Mouse (Mus musculus) myocyte (in vitro differentiated cells): Measurements from ENCODE around the gene Gpi1.

ENCODE experiments used
- CEBPB ChIP-seq: IDR thresholded peaks from 2 replicates; pipeline ENCODE4 v1.6.1; 2011; ENCODE audit warnings: mild to moderate bottlenecking, moderate library complexity; ENCODE audit not compliant: poor library complexity, insufficient read depth, severe bottlenecking
- E2F4 ChIP-seq: IDR thresholded peaks from one replicate; pipeline ENCODE4 v1.6.1; 2011; ENCODE audit warnings: mild to moderate bottlenecking, control low read depth, moderate library complexity; ENCODE audit not compliant: insufficient read depth
- MAX ChIP-seq: IDR thresholded peaks from one replicate; pipeline ENCODE4 v1.6.1; 2011; ENCODE audit warnings: low read depth, mild to moderate bottlenecking, control low read depth
- MYOD1 ChIP-seq, 3 experiments: IDR thresholded peaks; one replicate each; pipeline ENCODE4 v1.6.1; 2011; ENCODE audit warnings: control low read depth in 2 of 3, low read depth in 2 of 3, mild to moderate bottlenecking in 2 of 3, moderate library complexity in 1 of 3; ENCODE audit not compliant: insufficient read length in 2 of 3, control insufficient read depth in 1 of 3
- MYOG ChIP-seq, 3 experiments: IDR thresholded peaks; one replicate each; pipeline ENCODE4 v1.6.1; 2011; ENCODE audit warnings: control low read depth in 2 of 3, low read depth in 2 of 3, mild to moderate bottlenecking in 2 of 3; ENCODE audit not compliant: insufficient read length in 2 of 3, control insufficient read depth in 1 of 3, insufficient read depth in 1 of 3
- POLR2A ChIP-seq: IDR thresholded peaks from one replicate; pipeline ENCODE4 v1.6.1; 2011; ENCODE audit warnings: low read depth, mild to moderate bottlenecking, control low read depth, moderate library complexity; ENCODE audit not compliant: insufficient read length
- TCF12 ChIP-seq: IDR thresholded peaks from one replicate; pipeline ENCODE4 v1.6.1; 2011; ENCODE audit warnings: mild to moderate bottlenecking, control low read depth; ENCODE audit not compliant: poor library complexity, insufficient read depth, severe bottlenecking
- USF1 ChIP-seq: IDR thresholded peaks from one replicate; pipeline ENCODE4 v1.6.1; 2011; ENCODE audit warnings: low read depth, mild to moderate bottlenecking, control low read depth, moderate library complexity

DNA sequence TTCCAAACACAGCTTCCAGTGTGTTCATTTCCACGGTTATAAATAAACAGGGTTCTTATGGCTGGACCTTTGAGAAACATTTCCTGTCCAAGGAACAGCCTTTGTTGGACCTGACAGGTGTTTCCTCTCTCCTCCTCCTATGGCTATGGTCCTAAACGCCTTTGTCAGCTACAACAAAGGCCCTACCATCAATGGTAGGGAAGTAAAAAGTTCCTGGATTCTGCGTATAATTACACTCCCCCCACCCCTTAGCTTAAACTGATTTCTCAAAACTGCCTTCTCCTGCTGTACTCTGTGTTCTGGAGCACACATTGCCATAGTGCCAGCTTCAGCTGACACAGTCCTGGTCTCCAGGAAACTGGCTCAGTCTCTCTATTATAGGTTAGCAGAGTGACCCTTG lies 25.0 kb upstream of the Gpi1 start:
- TF ChIP-seq TCF12 (no peak), MYOG (IDR thresholded peaks at IDR 0.05; ENCODE audit: control insufficient read depth in 1 of 3, insufficient read depth in 1 of 3, insufficient read length in 2 of 3, low read depth in 2 of 3) (no peak), MAX (no peak), USF1 (no peak), MYOD1 (IDR thresholded peaks at IDR 0.05; ENCODE audit: control insufficient read depth in 1 of 3, insufficient read length in 2 of 3, low read depth in 2 of 3) (no peak), POLR2A (no peak), CEBPB (no peak), E2F4 (no peak)
